Mouse (Mus musculus) left cerebral cortex, postnatal 4 days (tissue): ENCODE results near the gene Camta1. TPM values are rescaled to one million over a fixed set of nuclear protein-coding genes. Genes with fewer than 3 reads are reported as not detected.
A peak's percentile ranks its signal among the peaks of the same experiment; 100 is the strongest.

ENCODE experiments used
- DNase-seq: peaks from one replicate; pipeline ENCODE4 v3.0.0-alpha.2; 2022
- intact Hi-C: fragments of 180-260 bp; cut with DNase I; formaldehyde crosslinking; loops from one replicate; pipeline ENCODE4 v1.15.1; 2025
- total RNA-seq, 2 experiments: library from RNA; stranded (reverse); gene quantifications; 2 replicates each; pipeline ENCODE4 v1.2.3; 2021

Camta1 gene
- total RNA-seq, 2 experiments from 2014 or later, result 198 to 204 TPM

- DNase-seq, result no peak
- intact Hi-C loops, result no loop called here
These were observed 231.4 kb downstream of the Camta1 start for GRCm38 (mm10) chr4:151630231-151630630.

- intact Hi-C loops, result no loop called here
These were observed 242.1 kb downstream of the Camta1 start for GRCm38 (mm10) chr4:151619541-151620016.

DNA sequence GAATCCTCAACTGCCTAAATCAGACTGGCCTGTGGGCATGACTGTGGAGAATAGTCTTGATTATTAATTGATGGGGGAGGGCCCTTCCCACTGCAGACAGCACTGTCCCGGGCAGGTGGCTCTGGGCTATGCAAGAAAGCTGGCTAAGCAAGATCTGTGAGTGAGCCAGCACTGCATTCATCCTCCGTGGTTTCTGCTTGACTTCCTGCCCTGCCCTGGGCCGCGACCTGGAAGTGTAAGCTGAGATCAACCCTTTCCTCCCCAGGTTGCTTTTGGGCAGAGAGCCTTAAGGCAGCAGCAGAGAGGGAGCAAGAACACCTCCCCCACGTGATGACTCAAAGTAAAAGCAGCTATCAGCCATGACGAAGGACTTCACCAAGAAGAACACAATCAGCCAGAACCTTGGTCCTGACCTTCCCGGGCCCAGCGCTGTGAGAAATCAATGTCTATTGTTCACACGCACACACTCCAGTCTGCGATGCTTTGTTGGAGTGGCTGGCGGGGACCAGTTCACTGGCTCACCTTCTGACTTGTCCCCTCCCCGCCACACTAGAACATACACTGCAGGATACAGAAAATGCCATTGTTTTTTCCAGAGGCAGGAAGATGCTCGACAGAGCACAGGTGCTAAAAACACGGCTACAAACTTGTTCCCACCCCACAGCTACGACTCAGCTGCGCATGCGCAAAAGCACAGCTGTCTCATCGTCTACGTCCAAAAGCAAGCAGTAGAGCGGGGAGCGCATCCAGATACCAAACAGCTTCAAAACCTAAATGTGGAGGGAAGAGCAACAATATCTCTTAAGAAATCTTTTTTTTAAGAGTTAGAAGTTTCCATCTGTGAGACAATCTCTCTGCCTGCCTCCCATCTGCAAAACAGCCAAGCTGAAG is 243.0 kb downstream of the Camta1 start:
- intact Hi-C loops, result no loop called here
- DNase-seq, result peak; percentile 18

More at GRCm38 (mm10) chr4:151619541-151620016, 242.1 kb downstream of the Camta1 start:
- DNase-seq, result peak; percentile 71

DNA sequence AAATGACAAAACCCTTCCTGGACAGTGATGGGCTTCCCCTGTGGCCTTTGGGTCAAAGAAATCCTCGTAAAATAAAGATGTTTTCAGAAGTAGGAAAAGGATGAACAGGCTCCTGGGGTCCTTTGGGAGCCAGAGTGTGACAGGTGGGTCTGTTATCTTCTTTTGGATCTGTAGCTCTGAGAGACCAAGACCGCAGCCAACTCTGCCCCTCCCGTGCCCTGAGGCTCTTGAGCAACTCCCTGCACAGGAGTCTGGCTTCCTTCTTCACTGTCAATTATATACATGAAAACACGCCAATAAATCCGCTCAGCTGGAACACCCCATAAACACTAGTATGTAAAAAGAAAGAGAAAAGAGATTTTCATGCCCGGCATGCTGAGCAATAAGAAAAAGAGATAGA is 250.1 kb downstream of the Camta1 start:
- DNase-seq, result peak; percentile 15
- intact Hi-C loops, result no loop called here

GRCm38 (mm10) chr4:151610266-151610665 is 251.4 kb downstream of the Camta1 start:
- DNase-seq, result peak; percentile 81
- intact Hi-C loops, result no loop called here

- peak; percentile 20 for DNase-seq
- intact Hi-C loops, result no loop called here
These were observed 256.8 kb downstream of the Camta1 start for GRCm38 (mm10) chr4:151604907-151605306.

DNA sequence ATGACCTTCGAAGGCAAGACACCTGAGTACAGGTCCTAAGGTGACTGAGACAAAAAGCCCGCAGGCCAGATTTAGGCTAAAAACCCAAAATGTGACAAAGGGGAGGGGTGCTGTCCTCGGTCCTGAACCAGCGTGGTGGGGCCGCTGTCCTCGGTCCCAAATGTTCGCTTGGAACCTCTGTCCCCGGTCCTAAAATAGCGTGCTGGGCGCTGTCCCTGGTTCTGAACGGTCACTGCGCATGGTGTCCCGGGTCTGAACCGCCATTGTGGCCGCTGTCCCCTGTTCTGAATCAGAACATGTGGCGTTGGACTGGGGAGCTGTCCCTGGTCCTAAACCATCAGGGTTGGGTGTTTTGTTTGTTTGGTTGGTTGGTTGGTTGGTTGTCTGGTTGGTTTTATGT is 257.2 kb downstream of the Camta1 start:
- DNase-seq, result peak; percentile 71
- intact Hi-C loops, result no loop called here

DNA sequence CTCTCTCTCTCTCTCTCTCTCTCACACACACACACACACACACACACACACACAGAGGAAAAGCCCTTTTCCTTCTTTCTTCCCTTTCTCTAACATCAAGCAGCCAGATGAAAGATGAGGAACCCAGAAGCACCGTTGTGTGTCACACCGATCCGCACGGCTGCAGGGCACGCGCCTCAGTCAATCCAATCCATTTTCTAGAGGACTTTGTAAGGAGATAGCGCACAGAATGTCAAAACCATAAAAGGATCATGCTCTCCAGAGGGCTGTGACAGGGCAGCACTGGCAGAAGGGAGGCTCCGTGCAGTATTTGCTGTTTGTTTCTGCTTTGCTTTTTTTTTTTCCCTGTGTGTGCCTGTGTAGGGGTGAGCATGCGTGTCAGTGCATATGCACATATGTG is 258.1 kb downstream of the Camta1 start:
- no peak for DNase-seq
- intact Hi-C loops, result no loop called here

GRCm38 (mm10) chr4:151595116-151595515 is 266.6 kb downstream of the Camta1 start:
- intact Hi-C loops, result no loop called here
- DNase-seq, result peak; percentile 51

DNA sequence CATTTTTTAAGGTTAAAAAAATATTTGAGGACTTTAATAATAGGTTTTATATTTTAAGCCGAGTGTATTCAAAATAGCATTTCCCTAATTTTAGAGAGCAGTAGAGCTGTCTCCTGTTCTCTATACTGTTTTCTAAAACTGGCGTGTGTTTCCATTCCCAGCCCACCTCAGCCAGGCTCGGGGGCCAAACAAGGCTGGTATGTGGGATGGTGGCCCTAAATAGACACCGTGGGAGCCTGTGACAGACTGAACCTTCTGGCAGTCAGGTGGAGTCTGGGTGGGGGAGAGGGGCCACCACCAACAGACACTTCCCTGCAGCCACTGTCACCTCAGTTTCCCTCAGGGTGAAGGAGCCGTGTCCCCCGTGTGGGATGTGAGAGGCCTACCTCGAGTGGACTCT is 268.6 kb downstream of the Camta1 start:
- intact Hi-C loops, result no loop called here
- DNase-seq, result no peak

DNA sequence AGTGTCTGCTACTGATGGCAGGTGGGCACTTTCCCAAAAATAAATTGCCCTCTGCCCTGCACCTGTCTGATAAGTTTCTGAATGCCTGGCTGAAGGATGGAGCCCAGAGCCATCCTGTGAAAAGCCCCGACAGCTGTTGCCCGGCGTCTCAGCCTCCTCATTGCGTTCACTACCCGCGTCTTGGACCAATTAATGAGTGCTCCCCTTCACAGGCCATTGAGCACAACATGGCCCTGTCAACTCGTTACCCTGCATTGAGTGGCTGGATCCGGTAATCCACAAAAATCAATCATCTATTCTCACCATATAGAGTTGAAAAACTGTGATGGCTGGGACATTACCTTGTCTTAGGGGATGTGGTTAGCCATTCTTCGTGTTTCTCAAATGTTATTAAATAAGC is 275.6 kb downstream of the Camta1 start:
- no peak for DNase-seq
- intact Hi-C loops, result no loop called here

DNA sequence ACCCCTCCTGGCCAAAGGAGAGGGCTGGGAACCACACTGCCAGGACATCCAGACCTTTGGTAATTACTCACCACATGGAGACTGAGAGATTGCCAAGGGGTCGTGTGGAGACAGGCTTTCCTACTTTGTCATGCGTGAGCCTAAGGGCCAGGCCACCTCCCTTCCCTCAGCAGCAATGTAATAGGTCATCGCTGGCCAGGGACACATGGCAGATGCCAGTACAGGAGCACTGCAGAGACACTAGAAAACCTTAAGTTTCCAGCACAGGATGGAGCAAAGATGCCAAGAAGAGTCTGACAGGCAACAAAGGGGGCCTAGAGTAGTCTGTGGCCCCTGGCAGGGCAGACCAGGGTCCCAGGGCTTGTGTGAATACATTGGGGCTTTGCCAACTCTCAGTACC is 283.7 kb downstream of the Camta1 start:
- peak; percentile 59 for DNase-seq
- intact Hi-C loops, result no loop called here

GRCm38 (mm10) chr4:151576291-151577108 is 285.2 kb downstream of the Camta1 start:
- DNase-seq, result no peak
- intact Hi-C loops, result no loop called here

GRCm38 (mm10) chr4:151572716-151573115 is 289.0 kb downstream of the Camta1 start:
- intact Hi-C loops, result no loop called here
- DNase-seq, result no peak

GRCm38 (mm10) chr4:151569586-151569985 is 292.1 kb downstream of the Camta1 start:
- intact Hi-C loops, result no loop called here
- no peak for DNase-seq

- intact Hi-C loops, result no loop called here
- DNase-seq, result no peak
These were observed 292.8 kb downstream of the Camta1 start for GRCm38 (mm10) chr4:151568887-151569286.

DNA sequence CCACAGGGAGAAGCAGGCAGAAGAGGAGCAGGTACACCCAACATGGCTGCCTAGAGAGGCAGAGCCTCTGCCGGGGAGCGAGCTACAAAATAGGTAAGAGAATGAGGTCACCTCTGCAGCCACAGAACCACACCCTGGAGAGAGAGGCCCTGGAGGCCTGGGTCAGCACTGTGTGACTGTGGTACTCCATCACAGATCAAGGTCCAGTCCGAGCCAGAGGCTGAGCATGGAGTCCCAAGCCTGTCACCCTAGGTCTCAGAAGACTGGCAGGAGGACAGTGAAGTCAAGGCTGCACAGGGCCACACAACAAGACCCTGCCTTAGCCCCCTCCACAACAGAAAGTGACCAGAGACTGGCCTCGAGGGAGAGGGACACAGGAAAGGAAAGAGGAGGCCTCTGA is 294.6 kb downstream of the Camta1 start:
- DNase-seq, result no peak
- intact Hi-C loops, result no loop called here

DNA sequence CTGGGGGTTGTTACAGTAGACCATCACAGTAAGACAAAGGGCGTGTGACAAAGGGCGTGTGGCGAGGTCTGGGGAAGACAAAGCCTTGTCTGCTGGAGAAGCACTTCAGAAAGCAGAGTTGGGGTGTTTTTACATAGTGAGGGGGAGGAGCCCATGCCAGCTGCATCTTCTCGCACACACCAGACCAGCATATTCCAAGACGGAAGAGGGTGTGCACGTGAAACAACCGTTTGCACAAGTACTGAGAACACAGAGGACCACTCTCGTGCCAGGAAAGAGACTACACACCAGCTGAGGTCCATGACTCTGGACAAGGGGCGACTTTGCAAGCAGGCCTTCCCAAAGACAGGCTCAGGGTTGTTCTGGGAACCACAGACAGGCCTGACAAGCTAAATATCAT is 306.2 kb downstream of the Camta1 start:
- DNase-seq, result no peak
- intact Hi-C loops, result no loop called here

DNA sequence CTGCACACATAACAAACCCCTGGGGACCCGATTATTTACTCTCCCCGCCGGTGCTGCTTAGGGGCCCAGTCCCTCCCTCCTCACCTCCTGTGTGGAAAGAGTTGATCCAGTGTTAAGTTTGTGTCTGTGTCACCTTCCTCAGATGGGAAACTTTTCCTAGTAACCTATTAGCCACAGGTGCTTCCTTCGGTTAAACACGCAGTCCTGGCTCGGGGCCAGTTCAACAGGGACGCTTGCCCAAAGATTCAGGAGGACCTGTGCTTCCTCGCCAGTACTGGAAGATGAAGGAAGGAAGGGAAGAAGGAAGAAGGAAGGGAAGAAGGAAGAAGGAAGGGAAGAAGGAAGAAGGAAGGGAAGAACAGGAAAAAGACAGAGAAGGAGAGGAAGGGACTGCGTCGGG is 312.2 kb downstream of the Camta1 start:
- DNase-seq, result no peak
- intact Hi-C loops, result no loop called here

DNA sequence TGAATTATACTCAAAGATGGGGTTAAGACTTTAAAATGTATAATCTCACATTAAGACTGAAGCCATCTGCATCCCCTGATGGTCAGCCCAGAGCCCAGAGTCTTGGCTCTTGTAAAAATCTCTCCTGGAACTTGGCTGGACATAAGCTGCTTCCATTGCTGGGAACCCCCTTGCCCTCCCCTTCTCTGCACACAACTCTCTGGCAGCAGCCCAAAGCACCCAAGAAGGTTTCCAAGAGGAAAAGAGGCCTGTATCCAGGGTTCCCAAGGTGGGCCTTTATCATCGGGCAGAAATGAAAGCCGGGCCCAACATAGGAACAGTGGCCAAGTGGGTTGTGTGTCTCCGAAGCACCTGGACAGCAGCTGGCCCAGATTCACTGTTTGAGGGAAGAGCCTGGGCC is 316.2 kb downstream of the Camta1 start:
- DNase-seq, result peak; percentile 46
- intact Hi-C loops, result no loop called here

- DNase-seq, result peak; percentile 20
- intact Hi-C loops, result no loop called here
These were observed 317.5 kb downstream of the Camta1 start for GRCm38 (mm10) chr4:151544191-151544590.

GRCm38 (mm10) chr4:151540546-151540945 is 321.1 kb downstream of the Camta1 start:
- intact Hi-C loops, result no loop called here

More at GRCm38 (mm10) chr4:151540546-151540945, 321.1 kb downstream of the Camta1 start:
- DNase-seq, result no peak
